Mouse (Mus musculus): ENCODE measurements around the gene Abcc8. TPM values are rescaled to one million over a fixed set of nuclear protein-coding genes. Genes with fewer than 3 reads are reported as not detected.
"Not testable (repeated sequence)": the region's sequence is repeated elsewhere in the genome, so short reads cannot be mapped to it uniquely, and the experiment has no call there.

Gene Abcc8
- polyA plus RNA-seq, 1 experiment from 2014 or later, result 12.4 TPM

DNA sequence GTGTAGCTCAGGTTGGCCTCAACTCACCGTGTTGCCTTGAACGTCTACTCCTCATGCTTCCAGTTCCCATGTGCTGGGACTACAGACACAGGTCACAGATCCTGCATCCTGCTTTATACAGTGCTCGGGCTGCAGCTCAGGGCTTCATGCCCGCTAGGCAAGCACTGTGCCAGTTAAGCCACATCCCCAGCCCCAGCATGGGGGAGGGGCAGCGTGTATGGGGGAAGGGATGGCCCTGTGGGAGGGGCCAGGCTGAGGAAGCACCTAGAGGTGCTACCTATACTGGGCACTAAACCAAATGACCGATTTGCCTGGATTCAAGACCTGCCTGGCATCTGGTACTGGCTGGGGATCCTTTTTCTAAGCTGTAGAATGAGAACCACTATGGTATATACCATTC lies 20.2 kb upstream of the Abcc8 start:
- Histone ChIP-seq H3K9ac (replicated peaks) (no peak overlapping the region), H3K9me3 (replicated peaks) (no peaks in the 10 kb centered on the region), H3K36me3 (no peaks in the 10 kb centered on the region), H3K4me1 (0 out of 2 replicates have a peak, but pooled peaks cover 4% of the 10 kb centered on the region), H3K27me3 (replicated peaks) (0 out of 2 replicates have a peak, but pooled peaks cover 2% of the 10 kb centered on the region), H3K4me2 (no peak overlapping the region), H3K27ac (replicated peaks) (no peak overlapping the region), H3K4me3 (replicated peaks) (no peak overlapping the region)
- 77% methylated on average over 6 of the region's 6 CpGs for WGBS
- no peak for ATAC-seq (ENCODE audit: low FRiP score)

- Histone ChIP-seq H3K36me3 (no peaks in the 10 kb centered on the region), H3K4me2 (no peak overlapping the region), H3K9me3 (replicated peaks) (no peaks in the 10 kb centered on the region), H3K27me3 (replicated peaks) (no peaks in the 10 kb centered on the region), H3K4me1 (no peaks in the 10 kb centered on the region), H3K4me3 (replicated peaks) (no peak overlapping the region), H3K9ac (replicated peaks) (no peak overlapping the region), H3K27ac (replicated peaks) (no peak overlapping the region)
- ATAC-seq (ENCODE audit: low FRiP score), result no peak
- 82% methylated on average over 5 of the region's 5 CpGs for WGBS
These were observed 15.5 kb upstream of the Abcc8 start for GRCm38 (mm10) chr7:46195356-46195755.

DNA sequence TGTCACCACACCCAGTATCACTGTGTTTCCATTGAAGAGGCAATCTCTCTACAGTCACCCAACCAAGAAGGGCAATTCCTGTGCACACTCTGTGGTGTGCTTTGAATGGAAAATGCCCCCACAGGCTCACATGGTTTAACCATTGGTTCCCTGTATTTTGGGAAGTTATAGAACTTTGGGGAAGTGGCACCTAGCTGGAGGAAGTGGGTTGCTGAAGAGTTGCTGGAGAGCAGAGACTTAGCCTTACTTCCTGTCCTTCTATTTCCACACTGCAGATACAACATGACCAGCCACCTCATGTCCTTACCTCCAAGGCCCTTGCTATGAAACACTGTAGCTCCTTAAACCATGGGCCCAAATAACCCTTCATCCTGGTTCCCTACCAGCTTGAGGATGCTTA lies 4.4 kb upstream of the Abcc8 start:
- H3K4me2 ChIP-seq, result no peak overlapping the region
- no peak for ATAC-seq (ENCODE audit: low FRiP score)
- no peak overlapping the region for H3K27ac ChIP-seq (replicated peaks)
- peaks cover 9% of the 10 kb centered on the region for H3K4me1 ChIP-seq
- H3K9ac ChIP-seq (replicated peaks), result no peak overlapping the region
- no peaks in the 10 kb centered on the region for H3K36me3 ChIP-seq
- H3K27me3 ChIP-seq (replicated peaks), result peaks cover 26% of the 10 kb centered on the region
- H3K4me3 ChIP-seq (replicated peaks), result no peak overlapping the region
- no peaks in the 10 kb centered on the region for H3K9me3 ChIP-seq (replicated peaks)

GRCm38 (mm10) chr7:46181590-46181989 lies 1.8 kb upstream of the Abcc8 start:
- Histone ChIP-seq H3K36me3 (no peaks in the 10 kb centered on the region), H3K9me3 (replicated peaks) (no peaks in the 10 kb centered on the region), H3K4me2 (no peak overlapping the region), H3K4me3 (replicated peaks) (no peak overlapping the region), H3K27ac (replicated peaks) (no peak overlapping the region), H3K4me1 (peaks cover 23% of the 10 kb centered on the region), H3K9ac (replicated peaks) (no peak overlapping the region), H3K27me3 (replicated peaks) (peaks cover 41% of the 10 kb centered on the region)
- 0 out of 2 replicates have a peak, but pooled peaks have one; percentile 48 for ATAC-seq (ENCODE audit: low FRiP score)
- 4% methylated on average over 3 of the region's 3 CpGs for WGBS

GRCm38 (mm10) chr7:46168980-46169379 lies 10.9 kb downstream of the Abcc8 start:
- not testable (repeated sequence) for H3K4me1 ChIP-seq; H3K9me3 ChIP-seq (replicated peaks); H3K4me3 ChIP-seq (replicated peaks); H3K27me3 ChIP-seq (replicated peaks); H3K9ac ChIP-seq (replicated peaks); ATAC-seq (ENCODE audit: low FRiP score); H3K36me3 ChIP-seq; H3K27ac ChIP-seq (replicated peaks); H3K4me2 ChIP-seq
- 87% methylated on average over 1 of the region's 1 CpGs for WGBS

GRCm38 (mm10) chr7:46168402-46168801 lies 11.4 kb downstream of the Abcc8 start:
- Histone ChIP-seq H3K4me1 (no peaks in the 10 kb centered on the region), H3K36me3 (peaks cover 5% of the 10 kb centered on the region; the same call in 1 of the 2 replicates), H3K4me2 (no peak overlapping the region), H3K27ac (replicated peaks) (no peak overlapping the region), H3K9me3 (replicated peaks) (no peaks in the 10 kb centered on the region), H3K27me3 (replicated peaks) (no peaks in the 10 kb centered on the region), H3K4me3 (replicated peaks) (no peak overlapping the region), H3K9ac (replicated peaks) (no peak overlapping the region)
- no peak for ATAC-seq (ENCODE audit: low FRiP score)
- 94% methylated on average over 6 of the region's 6 CpGs for WGBS

DNA sequence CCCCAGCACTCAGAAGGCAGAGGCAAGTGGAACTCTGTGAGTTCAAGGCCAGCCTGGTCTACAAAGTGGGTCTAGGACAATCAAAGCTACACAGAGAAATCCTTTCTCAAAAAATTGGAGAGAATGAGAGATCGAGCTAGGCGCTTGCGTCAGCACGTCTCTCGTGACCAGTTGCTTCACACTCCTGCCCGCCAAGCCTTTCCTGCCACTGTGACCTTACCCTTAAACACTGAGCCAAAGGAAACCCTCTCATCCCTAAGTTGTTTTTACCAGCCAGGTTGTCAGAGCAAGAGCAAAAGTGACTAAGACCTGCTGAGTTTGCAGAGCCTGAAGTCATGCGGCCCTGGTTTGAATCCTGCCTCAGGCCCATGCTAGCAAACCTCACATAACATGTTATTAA lies 11.9 kb downstream of the Abcc8 start:
- H3K36me3 ChIP-seq, result peaks cover 5% of the 10 kb centered on the region; the same call in 1 of the 2 replicates
- H3K27me3 ChIP-seq (replicated peaks), result no peaks in the 10 kb centered on the region
- no peak overlapping the region for H3K27ac ChIP-seq (replicated peaks)
- H3K4me2 ChIP-seq, result no peak overlapping the region
- H3K4me3 ChIP-seq (replicated peaks), result no peak overlapping the region
- no peaks in the 10 kb centered on the region for H3K4me1 ChIP-seq
- WGBS, result 99% methylated on average over 7 of the region's 7 CpGs
- ATAC-seq (ENCODE audit: low FRiP score), result no peak
- no peak overlapping the region for H3K9ac ChIP-seq (replicated peaks)
- no peaks in the 10 kb centered on the region for H3K9me3 ChIP-seq (replicated peaks)

DNA sequence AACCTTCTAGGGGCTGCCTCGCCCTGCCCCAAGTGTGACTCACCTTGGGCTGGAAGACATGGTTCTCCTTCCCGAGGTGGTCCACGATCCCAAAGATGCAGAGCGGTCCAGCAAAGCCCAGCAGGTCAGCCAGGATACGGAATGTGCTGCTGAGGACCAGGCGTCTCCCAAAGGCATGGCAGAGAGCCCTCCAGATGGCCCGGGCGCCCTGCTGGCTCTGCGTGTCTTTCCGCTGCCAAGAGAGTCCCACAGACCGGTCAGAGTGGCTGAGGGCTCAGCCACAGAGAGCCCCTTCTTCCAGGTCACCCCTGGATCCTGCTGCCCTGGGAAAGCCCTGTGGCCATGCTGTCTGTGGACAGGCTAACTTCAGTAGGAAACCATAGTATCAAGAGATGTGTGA lies 14.0 kb downstream of the Abcc8 start:
- no peak for ATAC-seq (ENCODE audit: low FRiP score)
- no peak overlapping the region for H3K27ac ChIP-seq (replicated peaks)
- no peak overlapping the region for H3K9ac ChIP-seq (replicated peaks)
- H3K4me1 ChIP-seq, result peaks cover 6% of the 10 kb centered on the region; the same call in 1 of the 2 replicates
- H3K4me2 ChIP-seq, result no peak overlapping the region
- WGBS, result 97% methylated on average over 11 of the region's 11 CpGs
- H3K27me3 ChIP-seq (replicated peaks), result no peaks in the 10 kb centered on the region
- H3K4me3 ChIP-seq (replicated peaks), result no peak overlapping the region
- no peaks in the 10 kb centered on the region for H3K9me3 ChIP-seq (replicated peaks)
- H3K36me3 ChIP-seq, result peaks cover 5% of the 10 kb centered on the region; the same call in 1 of the 2 replicates

DNA sequence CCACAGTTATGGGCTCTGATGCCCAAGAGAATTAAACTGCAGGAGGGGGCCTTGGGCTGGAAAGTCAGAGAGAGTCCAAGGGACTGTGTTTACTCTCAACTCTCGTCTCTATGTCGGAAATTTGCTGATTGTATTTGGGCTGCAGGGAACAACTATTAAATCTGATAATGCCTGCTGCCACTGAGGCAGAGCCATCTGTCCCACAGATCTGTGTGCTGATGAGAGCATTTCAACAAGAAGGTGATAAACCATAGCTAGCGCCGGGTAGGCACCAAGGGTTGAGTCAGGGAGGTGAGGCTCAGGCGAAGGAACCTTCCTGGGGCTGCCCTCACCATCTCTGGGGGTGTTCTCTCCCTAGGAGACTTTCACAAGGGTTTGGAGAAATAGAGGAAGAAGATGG lies 17.1 kb downstream of the Abcc8 start:
- H3K4me2 ChIP-seq, result no peak overlapping the region

DNA sequence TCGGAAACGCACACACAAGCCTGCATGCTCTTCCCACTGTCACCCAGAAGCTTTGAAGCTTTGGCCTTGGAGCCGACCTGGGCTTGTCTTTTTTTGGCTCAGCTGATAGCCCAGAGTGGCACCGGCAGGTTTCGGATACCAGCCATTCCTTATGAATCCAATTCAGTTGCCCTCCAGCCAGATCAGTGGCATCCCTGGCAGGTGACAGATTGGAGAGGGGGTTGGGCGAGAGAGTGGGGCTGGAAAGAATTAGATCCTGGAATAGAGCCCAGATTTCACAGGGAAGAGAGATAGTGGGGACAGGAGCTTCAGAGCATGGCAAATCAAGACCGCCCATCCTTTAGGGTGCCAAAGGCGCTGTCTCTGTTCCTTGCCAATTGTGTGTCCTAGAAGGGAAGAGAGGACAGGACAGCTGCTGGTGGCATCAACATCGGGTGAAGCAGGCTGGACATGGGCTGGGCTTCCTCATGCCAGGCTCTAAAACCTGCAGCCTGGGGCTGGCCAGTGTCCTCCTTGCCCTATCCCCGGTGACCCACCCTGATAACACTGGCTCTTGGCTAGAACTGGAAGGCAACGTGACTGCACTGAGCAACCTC lies 17.6 kb downstream of the Abcc8 start:
- no peaks in the 10 kb centered on the region for H3K9me3 ChIP-seq (replicated peaks)
- no peak overlapping the region for H3K27ac ChIP-seq (replicated peaks)
- H3K4me2 ChIP-seq, result no peak overlapping the region
- H3K4me1 ChIP-seq, result peaks cover 6% of the 10 kb centered on the region; the same call in 1 of the 2 replicates
- no peaks in the 10 kb centered on the region for H3K27me3 ChIP-seq (replicated peaks)
- ATAC-seq (ENCODE audit: low FRiP score), result peak; percentile 35; the same call in 1 of the 2 replicates
- H3K9ac ChIP-seq (replicated peaks), result no peak overlapping the region
- H3K4me3 ChIP-seq (replicated peaks), result no peak overlapping the region
- WGBS, result 51% methylated on average over 11 of the region's 11 CpGs
- peaks cover 5% of the 10 kb centered on the region; the same call in 1 of the 2 replicates for H3K36me3 ChIP-seq

More for the DNA sequence above, 17.1 kb downstream of the Abcc8 start:
- no peak overlapping the region for H3K9ac ChIP-seq (replicated peaks)
- no peak for ATAC-seq (ENCODE audit: low FRiP score)
- no peak overlapping the region for H3K27ac ChIP-seq (replicated peaks)
- H3K4me1 ChIP-seq, result peaks cover 6% of the 10 kb centered on the region; the same call in 1 of the 2 replicates
- WGBS, result 68% methylated on average over 5 of the region's 5 CpGs
- H3K36me3 ChIP-seq, result peaks cover 5% of the 10 kb centered on the region; the same call in 1 of the 2 replicates
- no peaks in the 10 kb centered on the region for H3K27me3 ChIP-seq (replicated peaks)
- H3K9me3 ChIP-seq (replicated peaks), result no peaks in the 10 kb centered on the region
- no peak overlapping the region for H3K4me3 ChIP-seq (replicated peaks)

DNA sequence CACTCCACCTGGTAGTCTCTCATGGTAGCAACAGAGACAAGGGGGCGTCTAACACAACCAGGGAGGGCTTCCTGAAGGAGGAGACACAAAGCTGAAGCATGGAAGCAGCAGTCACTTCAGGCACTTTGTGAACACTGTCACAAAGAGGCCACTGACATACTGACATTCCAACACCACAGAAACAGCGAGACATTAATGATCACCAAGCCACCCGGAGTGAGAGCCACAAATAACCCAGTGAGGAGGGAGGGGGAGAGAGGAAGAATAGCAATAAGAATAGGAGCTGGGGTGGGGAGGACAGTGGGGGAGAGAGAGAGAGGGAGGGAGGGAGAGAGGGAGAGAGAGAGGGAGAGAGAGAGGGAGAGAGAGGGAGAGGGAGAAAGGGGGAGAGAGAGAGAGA lies 18.2 kb downstream of the Abcc8 start:
- Histone ChIP-seq H3K4me2 (no peak overlapping the region), H3K27me3 (replicated peaks) (no peaks in the 10 kb centered on the region), H3K36me3 (peaks cover 5% of the 10 kb centered on the region; the same call in 1 of the 2 replicates), H3K9ac (replicated peaks) (no peak overlapping the region), H3K4me3 (replicated peaks) (no peak overlapping the region), H3K4me1 (peaks cover 6% of the 10 kb centered on the region), H3K9me3 (replicated peaks) (no peaks in the 10 kb centered on the region), H3K27ac (replicated peaks) (no peak overlapping the region)
- no peak for ATAC-seq (ENCODE audit: low FRiP score)
- 12% methylated on average over 3 of the region's 3 CpGs for WGBS

- Histone ChIP-seq H3K36me3 (no peaks in the 10 kb centered on the region), H3K27me3 (replicated peaks) (no peaks in the 10 kb centered on the region), H3K4me1 (peaks cover 20% of the 10 kb centered on the region), H3K9me3 (replicated peaks) (no peaks in the 10 kb centered on the region), H3K27ac (replicated peaks) (no peak overlapping the region), H3K9ac (replicated peaks) (no peak overlapping the region), H3K4me2 (no peak overlapping the region), H3K4me3 (replicated peaks) (no peak overlapping the region)
- 70% methylated on average over 7 of the region's 7 CpGs for WGBS
- ATAC-seq (ENCODE audit: low FRiP score), result no peak
These were observed 22.1 kb downstream of the Abcc8 start for GRCm38 (mm10) chr7:46157746-46158145.

All from neural tube, embryonic 15.5 days (tissue).